Mouse (Mus musculus) mature B cell (primary cell): ENCODE data around the gene Ap4s1.
"Not testable (repeated sequence)": the region's sequence is repeated elsewhere in the genome, so short reads cannot be mapped to it uniquely, and the experiment has no call there.

ENCODE experiments used
- in situ Hi-C: fragments of 300-500 bp; cut with MboI; formaldehyde crosslinking; loops from 2 replicates; pipeline ENCODE4 v1.14.3; 2019

The Ap4s1 gene

DNA sequence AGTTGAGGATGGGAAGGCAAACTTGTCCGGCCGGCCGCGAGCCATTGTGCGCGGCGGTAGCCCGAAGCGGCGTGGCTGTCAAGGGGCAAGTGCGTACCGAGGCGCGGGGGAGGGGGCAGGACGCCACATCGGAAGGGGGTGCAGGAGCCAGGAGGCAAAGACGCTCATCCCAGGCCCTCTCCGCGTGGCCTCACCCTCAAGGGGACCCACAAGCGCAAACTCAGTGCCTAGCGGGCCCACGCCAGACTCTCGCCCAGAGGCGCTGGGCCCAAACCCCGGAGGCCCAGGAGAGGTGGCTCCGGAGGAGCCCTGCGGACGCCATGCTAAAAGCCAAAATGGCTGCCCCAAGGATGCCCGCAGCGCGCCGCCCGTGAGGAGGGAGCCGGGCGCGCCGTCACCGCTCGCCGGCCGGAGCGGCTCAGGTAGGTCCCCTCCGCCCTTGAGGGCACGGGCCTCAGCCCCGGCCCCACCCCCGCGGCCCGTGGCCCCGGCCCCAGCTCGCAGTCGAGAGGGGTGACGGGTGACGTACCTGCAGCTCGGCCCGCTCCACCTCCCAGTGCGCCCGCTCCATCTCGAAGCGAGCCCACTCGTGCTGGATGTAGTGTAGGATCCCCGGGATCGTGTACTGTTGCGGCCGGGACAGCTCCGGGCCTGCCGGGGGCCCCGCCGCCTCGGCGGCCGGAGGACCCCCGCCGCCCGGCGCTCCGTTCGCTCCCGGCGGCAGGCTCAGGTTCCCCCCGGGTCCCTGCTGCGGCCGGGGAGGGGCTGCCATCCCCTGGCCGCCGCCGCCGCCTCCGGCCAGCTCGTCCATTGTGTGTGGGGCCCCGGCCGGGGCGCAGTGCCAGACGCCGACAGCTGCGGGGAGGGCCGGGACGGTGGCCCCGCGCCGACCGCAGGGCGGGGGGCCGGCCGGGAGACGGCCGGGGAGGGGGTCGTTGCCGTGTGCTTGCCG lies at the start of gene Ap4s1:
Gene Ap4s1, plus strand, starts transcription at position 141 of the 952 bp plus-strand sequence.
- in situ Hi-C loops: no loop called here

DNA sequence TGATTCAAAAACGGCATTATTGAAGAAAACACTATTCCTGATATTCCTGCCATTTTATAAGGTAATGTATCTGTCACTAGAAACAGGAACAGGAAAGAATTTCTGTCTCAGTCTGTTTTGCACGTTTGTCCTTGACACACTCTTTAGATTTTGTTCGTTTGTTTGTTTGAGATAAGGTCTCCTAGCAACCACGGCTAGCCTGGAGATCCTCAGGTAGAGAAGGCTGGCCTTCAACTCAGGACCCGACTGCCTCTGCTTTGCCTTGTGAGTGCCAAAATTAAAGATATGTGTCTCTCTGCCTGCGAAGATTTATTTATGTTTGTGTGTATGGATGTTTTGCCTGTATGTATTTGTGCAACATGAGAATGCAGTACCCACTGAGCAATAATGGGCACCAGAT lies 49.0 kb upstream of the Ap4s1 start:
- in situ Hi-C loops: no loop called here

DNA sequence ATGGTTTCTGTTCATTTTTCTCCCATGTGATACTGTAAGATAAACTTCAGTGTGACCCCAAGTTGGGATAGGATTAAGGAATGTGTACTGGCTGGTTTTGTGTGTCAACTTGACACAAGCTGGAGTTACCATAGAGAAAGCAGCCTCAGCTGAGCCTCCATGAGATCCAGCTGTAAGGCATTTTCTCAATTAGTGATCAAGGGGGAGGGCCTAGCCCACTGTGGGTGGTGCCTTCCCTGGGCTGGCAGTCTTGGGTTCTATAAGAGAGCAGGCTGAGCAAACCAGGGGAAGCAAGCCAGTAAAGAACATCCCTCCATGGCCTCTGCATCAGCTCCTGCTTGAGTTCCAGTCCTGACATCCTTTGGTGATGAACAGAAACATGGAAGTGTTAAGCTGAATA lies 41.4 kb upstream of the Ap4s1 start:
- in situ Hi-C loops: not testable (repeated sequence)

DNA sequence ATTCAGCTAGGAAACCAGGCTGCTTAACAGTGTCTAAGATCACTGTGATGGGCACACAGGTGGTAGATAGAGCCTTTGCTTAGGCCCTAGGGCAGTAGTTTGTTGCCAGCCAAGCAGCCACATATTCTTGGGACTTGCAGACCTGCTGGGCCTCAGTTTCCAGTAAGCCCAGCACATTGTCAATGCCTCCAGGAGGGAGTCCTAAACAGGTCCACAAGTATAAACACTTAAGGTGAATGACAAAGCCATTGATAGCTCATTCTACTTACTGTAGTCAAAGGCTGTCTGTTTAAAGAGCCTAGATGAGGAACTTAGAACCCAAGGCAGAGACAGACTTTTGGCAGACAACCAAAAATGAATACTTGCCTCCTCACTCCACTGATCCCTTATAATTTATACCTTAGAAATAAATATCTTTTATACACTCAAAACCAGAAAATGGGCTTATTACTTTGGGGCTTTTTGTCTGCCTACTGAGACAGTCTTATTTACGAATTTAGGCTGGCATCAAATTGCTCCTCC lies 34.8 kb upstream of the Ap4s1 start:
- in situ Hi-C loops: no loop called here

DNA sequence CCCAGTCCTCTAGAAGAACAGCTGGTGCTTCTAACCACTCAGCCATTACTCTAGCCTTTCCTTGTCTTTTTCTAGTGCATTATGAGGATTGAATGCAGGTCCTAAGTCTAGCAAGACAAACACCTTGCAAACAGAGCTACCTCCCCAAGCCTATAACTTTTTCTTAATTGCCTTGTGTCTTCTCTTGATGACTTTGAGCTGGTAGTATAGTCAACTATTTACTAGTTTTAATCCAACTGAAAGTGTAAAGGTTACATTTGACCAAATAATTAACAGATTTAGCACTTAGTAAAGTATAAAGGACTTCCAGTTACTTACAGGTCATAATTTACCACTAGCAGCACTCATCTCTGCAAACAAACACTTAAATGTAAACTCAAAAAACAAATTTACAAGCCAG lies 27.8 kb upstream of the Ap4s1 start:
- in situ Hi-C loops: no loop called here

DNA sequence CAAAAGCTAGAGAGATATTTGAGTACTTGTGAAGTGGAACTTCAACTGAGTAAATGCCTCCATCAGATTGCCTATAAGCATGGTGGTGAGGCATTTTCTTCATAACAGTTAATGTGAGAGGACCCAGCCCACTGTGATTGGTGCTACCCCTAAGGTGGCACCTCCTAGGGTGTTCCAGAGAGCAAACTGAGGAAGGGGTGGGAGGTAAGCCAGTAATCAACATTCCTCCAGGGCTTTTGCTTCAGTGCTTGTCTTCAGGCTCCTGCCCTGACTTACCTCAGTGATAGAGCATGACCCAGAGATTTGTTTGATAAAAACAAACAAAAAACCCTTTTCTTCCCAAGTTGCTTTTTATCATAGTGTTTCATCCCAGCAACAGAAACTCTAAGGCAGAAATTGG lies 26.9 kb upstream of the Ap4s1 start:
- in situ Hi-C loops: no loop called here

DNA sequence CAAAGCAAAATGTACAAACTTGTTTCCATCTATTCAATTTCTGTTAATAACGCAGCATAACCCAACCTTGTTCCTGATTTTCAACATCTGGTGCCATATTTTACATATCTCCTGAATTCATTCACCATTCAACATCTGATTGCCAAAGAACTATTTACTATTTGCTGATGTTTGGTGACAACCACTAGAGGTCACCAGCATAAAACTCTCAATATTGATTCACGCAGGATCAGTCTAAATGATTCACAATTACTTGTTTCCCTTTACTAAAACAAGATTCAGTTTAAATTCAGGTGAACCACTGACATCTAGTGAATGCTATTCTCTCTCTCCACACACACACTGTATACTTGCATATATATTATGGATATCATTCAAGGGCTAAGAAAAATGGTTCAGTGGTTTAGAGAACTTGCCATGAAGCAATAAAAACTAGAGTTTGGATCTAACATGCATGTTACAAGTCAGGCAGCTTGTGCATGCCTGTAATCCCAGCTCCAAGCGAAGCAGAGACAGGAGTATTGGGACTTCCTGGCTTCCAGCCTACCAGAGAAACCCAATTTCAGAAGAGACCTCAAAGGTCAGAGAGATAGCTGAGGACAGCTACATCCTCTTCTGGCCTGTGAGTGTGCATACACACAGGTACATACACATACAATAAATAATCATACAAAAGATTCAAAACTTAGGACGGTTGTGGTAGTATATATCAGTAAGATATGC lies 24.0 kb upstream of the Ap4s1 start:
- in situ Hi-C loops: no loop called here

DNA sequence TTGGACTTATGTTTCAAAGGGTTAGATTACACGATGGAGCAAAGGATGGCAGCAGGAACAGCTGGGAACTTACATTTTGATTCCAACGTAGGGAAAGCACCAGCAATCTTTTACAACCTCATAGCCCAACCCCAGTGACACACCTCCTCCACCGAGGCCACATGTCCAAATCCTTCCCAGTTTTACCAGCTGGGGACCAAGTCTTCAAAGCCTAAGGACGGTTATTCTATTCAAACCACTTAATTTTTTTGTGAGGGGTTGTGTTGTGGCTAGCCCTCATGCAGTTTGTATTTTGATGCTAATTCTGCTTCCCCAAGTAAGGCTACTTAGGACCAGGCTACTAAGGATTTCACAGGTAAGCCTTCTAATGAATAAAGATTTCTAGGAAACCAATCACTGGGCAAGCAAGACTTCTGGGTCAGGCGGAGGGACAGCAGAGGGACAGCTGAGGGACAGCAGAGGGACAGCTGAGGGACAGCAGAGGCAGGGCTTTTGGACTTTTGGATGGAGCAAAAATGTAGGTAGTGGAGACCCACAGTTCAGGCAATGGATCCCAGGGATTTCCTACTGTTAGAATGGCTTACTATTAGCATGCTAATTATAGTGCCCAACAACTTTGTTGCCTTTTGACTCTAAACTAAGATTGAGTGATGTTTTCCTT lies 19.5 kb upstream of the Ap4s1 start:
- in situ Hi-C loops: no loop called here

DNA sequence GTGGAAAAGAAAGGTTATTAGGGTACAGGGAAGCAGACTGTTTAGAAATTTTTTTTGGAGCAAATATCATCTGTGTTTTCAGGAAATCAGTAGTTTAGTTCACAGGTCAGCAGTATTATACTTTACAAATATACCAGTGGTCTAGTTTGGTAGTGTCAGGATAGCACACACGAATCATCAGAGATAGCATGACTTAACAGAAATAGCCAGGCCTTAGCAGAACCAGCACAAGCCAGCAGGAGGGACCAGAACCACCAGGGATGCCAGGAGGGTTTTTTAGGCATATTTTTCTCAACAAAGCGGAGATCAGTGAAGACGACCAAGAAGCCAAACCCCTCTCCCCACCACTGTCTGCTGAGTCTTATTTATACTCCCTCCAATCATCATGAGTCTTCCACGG lies 17.6 kb upstream of the Ap4s1 start:
- in situ Hi-C loops: no loop called here

DNA sequence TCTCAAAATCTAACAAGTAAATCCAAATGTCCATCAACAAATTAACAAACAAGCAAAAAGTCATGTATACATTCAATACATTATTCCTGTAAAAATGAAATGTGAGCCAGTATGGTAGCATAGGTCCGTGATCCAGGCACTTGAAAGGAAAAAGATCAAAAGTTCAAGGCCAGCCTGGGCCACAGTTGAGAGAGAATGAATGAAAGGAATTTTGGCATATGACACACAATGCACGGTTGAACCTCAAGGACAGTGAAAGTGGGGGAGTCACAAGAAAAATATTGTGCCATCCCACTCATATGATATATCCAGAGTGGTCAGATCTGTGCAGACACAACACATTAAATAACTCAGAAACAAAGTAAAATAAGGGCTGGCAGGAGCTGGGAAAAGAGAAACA lies 14.4 kb upstream of the Ap4s1 start:
- in situ Hi-C loops: no loop called here

DNA sequence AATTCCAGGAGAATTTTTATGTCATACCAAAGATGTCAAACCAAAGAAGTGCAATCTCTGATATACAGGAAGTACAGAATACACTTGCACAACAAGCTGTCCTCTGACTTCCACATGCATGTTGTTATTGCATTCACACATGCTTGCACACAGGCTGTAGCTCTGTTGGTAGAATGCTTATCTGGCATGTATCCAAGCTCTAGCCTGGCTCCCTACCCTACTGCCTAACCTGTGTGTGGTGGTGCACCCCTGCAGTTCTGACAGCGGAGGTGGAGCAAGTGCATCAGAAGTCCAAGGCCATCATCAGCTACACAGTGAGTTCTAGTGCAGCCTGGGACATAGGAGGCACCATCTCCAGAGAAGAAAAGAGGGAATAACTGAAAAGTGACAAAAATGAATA lies 12.0 kb upstream of the Ap4s1 start:
- in situ Hi-C loops: no loop called here

DNA sequence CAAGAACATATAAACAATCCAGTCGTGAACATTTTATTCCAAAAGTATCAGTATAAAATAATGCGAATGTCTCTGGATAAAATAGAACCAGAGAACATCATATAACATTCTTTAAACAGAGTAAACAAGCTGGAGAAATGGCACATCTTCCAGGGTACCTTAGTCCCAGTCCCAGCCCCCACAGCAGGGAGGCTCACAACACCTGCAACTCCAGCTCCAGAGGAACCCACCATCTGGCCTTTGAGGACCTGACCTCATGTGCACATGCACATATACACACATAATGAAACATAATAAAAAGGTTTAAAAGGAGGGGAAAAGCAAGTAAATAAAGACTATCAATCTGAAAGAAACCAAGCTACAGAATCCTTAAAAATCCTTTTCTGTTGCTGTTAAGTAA lies 2.3 kb upstream of the Ap4s1 start:
- in situ Hi-C loops: no loop called here

DNA sequence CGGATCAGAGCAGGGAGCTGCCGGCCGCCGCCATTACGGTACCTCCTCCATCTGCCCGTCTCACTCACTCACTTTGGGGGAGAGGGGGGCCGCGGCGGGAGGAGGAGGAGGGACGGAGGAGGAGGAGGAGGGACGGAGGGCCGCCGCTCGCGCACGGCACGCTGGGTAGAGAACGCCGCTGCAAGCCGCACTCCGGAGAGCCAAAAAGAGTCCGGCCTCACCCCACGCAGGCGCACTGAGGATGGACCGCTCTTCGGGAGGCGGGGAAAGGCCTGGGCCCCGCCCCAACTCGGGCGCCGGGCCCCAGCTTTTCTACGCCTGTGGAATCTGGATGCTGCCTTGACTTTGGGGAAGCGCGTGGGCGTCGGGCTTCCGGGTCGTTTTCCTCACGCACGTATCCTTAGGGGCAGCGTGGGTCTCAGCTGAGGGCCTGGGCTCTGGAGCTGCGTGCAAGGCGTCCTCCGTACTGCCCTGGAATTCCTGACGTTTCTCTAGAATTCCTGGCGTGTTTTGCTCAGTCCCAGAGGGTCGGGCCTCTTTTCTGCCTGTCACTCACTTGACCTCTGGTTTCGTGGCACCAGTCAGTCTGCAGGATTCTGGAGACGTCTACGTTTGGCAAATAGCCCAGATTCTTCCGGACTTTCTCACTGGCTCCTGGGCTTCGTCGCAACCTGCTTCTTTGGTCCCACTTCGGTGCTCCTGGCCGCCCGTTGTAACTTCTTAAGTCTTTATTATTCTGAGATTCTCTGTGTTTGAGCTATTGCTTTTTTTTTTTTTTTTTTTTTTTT lies 1.2 kb downstream of the Ap4s1 start, which contains the start of gene Strn3:
Gene Strn3, minus strand, starts transcription at position 53 of the 788 bp plus-strand sequence.
- in situ Hi-C loops: no loop called here

DNA sequence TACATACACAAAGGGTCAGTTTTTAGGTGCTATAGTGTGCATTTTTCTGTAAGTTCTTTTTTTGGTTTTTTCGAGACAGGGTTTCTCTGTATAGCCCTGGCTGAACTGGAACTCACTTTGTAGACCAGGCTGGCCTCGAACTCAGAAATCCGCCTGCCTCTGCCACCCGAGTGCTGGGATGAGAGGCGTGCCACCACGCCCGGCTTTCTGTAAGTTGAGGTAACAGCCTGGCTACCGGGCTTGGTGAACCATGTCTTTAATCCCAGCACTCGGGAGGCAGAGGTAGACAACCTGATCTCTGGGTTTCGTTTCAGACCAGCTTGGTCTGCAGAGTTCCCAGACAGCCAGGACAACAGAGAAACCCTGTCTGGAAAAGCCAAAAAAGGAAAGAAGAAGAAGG lies 2.0 kb downstream of the Ap4s1 start:
- in situ Hi-C loops: not testable (repeated sequence)

DNA sequence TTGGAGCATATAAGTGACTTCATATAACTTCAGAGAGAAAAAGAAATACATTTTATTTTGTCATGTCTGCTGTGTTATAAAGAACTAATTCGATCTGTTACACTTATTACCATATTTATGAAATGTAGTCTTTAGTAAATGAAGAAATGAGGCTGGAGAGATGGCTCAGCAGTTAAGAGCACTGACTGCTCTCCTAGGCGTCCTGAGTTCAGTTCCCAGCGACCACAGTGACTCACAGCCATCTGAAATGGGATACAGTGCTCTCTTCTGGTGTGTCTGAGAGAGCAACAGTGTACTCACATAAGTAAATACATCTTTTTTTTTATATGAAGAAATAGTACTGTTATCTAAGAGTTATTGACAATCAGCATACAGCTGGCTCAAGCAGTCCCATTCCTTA lies 2.6 kb downstream of the Ap4s1 start:
- in situ Hi-C loops: no loop called here

DNA sequence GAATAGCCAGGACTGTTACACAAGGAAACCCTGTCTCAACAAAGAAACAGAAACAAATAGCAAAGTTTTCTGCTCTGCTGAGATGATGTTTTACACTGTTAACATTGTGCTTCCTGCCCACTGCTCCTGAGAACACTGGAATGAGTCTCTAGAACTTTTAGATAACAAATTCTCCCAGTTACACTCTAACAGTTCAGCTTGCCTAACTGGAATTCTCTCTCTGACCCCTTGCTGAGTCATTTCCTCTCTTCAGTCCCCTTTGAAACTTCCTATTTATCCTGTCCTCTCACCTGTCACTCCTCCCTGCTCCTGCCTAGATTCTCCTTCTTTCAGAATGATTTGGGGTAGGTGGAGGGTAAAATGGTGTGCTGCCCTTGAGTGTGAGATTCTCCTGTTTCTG lies 3.3 kb downstream of the Ap4s1 start:
- in situ Hi-C loops: no loop called here

DNA sequence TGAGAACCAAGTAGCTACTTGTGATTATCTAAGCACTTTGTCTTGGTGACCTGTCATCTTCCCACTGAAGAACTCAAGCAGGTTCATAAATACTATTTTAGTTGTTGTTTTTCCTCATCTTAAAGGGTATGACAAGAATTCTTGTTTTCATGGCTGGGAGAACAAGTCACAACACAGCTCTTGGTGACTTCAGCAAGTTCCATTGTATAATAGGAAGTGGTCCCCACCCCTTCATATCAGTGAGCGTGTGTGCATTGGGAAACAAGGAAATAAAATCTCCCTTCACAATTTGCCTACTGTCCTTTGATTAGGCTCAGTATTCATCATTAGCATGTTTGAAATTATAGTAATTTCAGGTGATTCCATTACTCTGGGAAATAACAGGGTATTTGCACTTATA lies 4.1 kb downstream of the Ap4s1 start:
- in situ Hi-C loops: no loop called here

DNA sequence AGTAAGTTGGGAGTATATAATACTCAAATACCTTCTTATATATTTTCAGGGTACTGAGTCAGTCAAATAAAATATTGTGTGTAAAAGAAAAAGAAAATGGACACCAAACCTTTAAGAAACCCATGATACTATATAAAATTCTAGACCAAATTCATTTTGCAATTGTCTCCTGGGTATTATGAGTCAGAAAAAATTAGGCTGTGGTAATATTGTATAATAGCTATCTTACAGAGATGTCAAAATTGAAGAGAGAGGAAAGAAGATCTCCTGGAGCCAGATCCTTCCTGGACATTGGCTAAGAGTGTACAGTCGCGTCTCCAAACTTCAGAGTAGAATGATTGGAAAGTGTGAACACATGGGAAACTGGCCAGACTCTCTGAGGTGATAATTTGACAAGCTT lies 5.3 kb downstream of the Ap4s1 start:
- in situ Hi-C loops: no loop called here

DNA sequence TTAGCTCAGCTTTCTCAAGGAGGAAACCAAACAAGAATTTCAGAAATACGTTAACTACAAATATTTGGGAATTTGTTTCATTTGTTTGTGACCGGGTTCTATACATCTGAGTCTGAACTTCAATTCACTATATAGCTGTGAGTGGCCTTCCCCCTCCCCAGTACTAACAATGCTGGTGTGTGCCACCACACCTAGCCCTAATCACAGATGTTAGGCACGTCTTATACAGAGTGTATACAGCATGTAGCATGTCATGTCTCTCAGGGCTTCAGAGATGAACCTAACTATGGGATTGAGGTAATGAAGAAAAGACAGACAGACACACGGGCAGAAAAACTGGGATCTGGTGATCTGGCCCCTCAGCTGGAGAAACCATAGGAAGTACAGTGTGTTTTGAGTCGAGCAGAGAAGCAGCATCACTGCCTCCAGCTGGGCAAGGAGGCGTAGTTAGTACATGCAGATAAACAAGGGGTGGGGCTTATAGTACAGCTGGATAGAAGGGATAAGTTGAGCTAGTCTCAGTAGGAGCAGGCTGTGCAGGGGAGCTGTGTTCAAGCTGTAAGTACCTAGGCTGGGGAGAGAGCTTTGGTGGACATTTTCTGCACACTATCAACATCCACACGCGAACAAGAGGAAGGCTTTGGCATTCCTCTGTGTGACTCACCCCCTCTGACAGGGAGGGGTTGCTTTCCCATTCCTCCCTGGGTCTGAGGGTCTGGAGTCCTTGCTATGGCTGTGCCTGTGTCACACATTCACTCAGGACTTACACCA lies 9.0 kb downstream of the Ap4s1 start:
- in situ Hi-C loops: no loop called here

DNA sequence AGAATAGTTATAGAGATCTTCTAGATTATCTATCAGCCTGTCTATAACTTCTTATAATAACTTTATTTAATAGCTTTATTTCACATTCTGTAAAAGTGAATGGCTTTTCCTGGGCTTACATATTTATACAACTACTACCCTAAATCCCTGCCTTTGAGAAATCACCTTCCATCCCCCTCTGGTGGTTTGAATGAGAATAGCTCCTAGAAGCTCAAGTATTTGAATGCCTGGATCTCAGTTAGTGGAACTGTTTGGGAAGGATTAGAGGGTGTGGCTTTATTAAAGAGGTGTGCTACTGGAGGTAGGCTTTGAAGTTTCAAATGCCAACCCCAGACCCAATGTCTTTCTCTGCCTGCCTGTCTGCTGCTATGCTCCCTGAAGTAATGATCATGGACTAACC lies 10.9 kb downstream of the Ap4s1 start:
- in situ Hi-C loops: no loop called here

DNA sequence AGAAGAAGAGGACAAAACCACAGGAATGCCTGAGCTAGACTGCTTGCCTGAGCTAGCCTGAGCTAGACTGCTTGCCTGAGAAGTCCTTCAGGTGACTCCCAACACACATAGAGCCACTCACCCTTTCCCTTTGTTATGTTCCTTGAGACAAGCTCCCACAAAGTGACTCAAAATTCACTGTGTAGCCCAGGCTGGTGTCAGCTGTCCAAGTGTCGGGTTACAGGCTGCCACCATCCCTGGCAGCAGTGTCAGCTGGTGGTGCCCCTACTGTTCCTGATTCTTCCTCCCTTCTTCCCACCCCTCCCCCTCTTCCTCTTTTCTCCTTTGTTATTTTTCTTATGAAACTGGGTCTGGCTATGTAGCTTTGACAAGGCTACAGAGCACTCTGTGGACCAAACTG lies 13.0 kb downstream of the Ap4s1 start:
- in situ Hi-C loops: no loop called here
